Mouse (Mus musculus) splenic B cell, adult 2 months (primary cell): ENCODE results near the gene Dolpp1.

Experiments used
- DNase-seq: peaks from one replicate; pipeline ENCODE4 v3.0.0-alpha.2; 2011; ENCODE audit warnings: low read depth, low spot score
- H3K27me3 ChIP-seq: 2 replicates; pipeline ENCODE4 v1.6.1; 2012; ENCODE audit warnings: mild to moderate bottlenecking, low read length, moderate library complexity, mixed read lengths; ENCODE audit not compliant: control insufficient read depth, poor library complexity, insufficient read depth, severe bottlenecking
- H3K36me3 ChIP-seq: 2 replicates; pipeline ENCODE4 v1.6.1; 2012; ENCODE audit warnings: mild to moderate bottlenecking, low read length, moderate library complexity, mixed read lengths; ENCODE audit not compliant: control insufficient read depth, poor library complexity, insufficient read depth, severe bottlenecking

Gene Dolpp1

GRCm38 (mm10) chr2:30392114-30392576 lies at the start of gene Dolpp1:
TSS of gene Dolpp1 (plus strand) at chr2:30392254.
- Histone ChIP-seq H3K27me3 (no peaks in the 10 kb centered on the region), H3K36me3 (no peaks in the 10 kb centered on the region)
- DNase-seq = peak; percentile 99

GRCm38 (mm10) chr2:30342544-30342943 lies 49.5 kb upstream of the Dolpp1 start:
- Histone ChIP-seq H3K27me3 (no peaks in the 10 kb centered on the region), H3K36me3 (peaks cover 12% of the 10 kb centered on the region)
- DNase-seq = no peak

- Histone ChIP-seq H3K36me3 (peaks cover 12% of the 10 kb centered on the region), H3K27me3 (no peaks in the 10 kb centered on the region)
- DNase-seq = no peak
Measured at GRCm38 (mm10) chr2:30343601-30344137, 48.4 kb upstream of the Dolpp1 start.

- peaks cover 7% of the 10 kb centered on the region for H3K36me3 ChIP-seq
- DNase-seq = peak; percentile 25
- H3K27me3 ChIP-seq = no peaks in the 10 kb centered on the region
Measured at GRCm38 (mm10) chr2:30345971-30346676, 45.9 kb upstream of the Dolpp1 start.

- H3K36me3 ChIP-seq = peaks cover 3% of the 10 kb centered on the region
- DNase-seq = no peak
- no peaks in the 10 kb centered on the region for H3K27me3 ChIP-seq
Measured at GRCm38 (mm10) chr2:30349196-30349595, 42.9 kb upstream of the Dolpp1 start.

- Histone ChIP-seq H3K36me3 (no peaks in the 10 kb centered on the region; the same call in none of the 2 replicates), H3K27me3 (no peaks in the 10 kb centered on the region)
- no peak for DNase-seq
Measured at GRCm38 (mm10) chr2:30351149-30351548, 40.9 kb upstream of the Dolpp1 start.

GRCm38 (mm10) chr2:30355861-30356260 lies 36.2 kb upstream of the Dolpp1 start:
- no peak for DNase-seq
- H3K27me3 ChIP-seq = no peaks in the 10 kb centered on the region
- no peaks in the 10 kb centered on the region; the same call in none of the 2 replicates for H3K36me3 ChIP-seq

GRCm38 (mm10) chr2:30356266-30356665 lies 35.8 kb upstream of the Dolpp1 start:
- DNase-seq = no peak
- H3K36me3 ChIP-seq = no peaks in the 10 kb centered on the region; the same call in none of the 2 replicates
- no peaks in the 10 kb centered on the region for H3K27me3 ChIP-seq

GRCm38 (mm10) chr2:30356906-30357305 lies 35.1 kb upstream of the Dolpp1 start:
- Histone ChIP-seq H3K27me3 (no peaks in the 10 kb centered on the region), H3K36me3 (no peaks in the 10 kb centered on the region; the same call in none of the 2 replicates)
- no peak for DNase-seq

GRCm38 (mm10) chr2:30357552-30358510 lies 34.2 kb upstream of the Dolpp1 start:
- Histone ChIP-seq H3K36me3 (no peaks in the 10 kb centered on the region; the same call in 1 of the 2 replicates), H3K27me3 (no peaks in the 10 kb centered on the region)
- DNase-seq = no peak

GRCm38 (mm10) chr2:30358533-30359531 lies 33.2 kb upstream of the Dolpp1 start, which contains the start of gene Sh3glb2:
TSS of gene Sh3glb2 (minus strand) at chr2:30359337.
- Histone ChIP-seq H3K27me3 (no peaks in the 10 kb centered on the region), H3K36me3 (no peaks in the 10 kb centered on the region)
- peak; percentile 88 for DNase-seq

- no peaks in the 10 kb centered on the region for H3K27me3 ChIP-seq
- H3K36me3 ChIP-seq = no peaks in the 10 kb centered on the region
- no peak for DNase-seq
Measured at GRCm38 (mm10) chr2:30360626-30361025, 31.4 kb upstream of the Dolpp1 start.

- Histone ChIP-seq H3K27me3 (no peaks in the 10 kb centered on the region), H3K36me3 (no peaks in the 10 kb centered on the region)
- peak; percentile 23 for DNase-seq
Measured at GRCm38 (mm10) chr2:30362865-30363264, 29.2 kb upstream of the Dolpp1 start.
